Mouse (Mus musculus): Measurements from ENCODE around the gene Gm28047.

DNA sequence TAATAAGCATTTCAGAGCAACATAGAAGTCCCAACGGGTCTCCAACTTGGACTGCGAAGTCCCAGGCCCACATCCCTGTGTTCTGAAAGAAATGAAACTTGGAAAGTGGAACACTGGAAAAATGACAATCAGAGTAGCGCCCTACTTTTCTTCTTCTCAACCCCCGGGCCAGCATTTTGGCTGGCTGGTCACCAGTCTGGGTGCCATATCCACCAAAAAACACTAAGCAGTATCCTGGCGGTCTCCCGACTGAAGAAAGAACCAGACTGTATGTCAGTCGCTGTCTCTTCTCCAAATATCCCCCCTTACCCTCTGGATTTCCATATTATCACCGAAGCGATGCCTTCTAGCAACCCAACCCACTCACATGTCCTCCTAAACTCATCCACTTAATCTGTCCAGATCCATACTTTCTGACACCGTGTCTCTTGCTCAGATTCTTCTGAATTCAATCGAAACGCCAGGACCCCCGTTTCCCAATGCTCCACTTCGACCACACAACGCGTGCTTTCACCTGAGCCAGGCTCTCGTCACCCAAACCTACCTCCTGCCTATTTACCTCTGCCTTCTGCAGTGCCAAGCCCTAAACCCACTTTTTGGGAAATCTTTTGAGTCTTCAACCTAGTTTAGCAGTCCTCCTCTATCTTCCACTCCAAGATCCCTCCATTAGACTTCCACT, 437 bp downstream of the Gm28047 start:
- TF ChIP-seq CTCF (IDR thresholded peaks at IDR 0.05; ENCODE audit: low read depth) = no peak
- no peak for TF ChIP-seq EP300 (IDR thresholded peaks at IDR 0.05; ENCODE audit: low read depth)
